Mouse (Mus musculus): ENCODE measurements at regions not wholly inside any gene's neighbourhood (a gene's known extent, or its start where the extent isn't known, plus 50 kb on each side); places are given as distances from the start of the nearest gene placed in this dataset.

- Histone ChIP-seq H3K27me3 (no peaks in the 10 kb centered on the region), H3K4me1 (peaks cover 3% of the 10 kb centered on the region; the same call in 1 of the 2 replicates), H3K36me3 (no peaks in the 10 kb centered on the region), H3K4me2 (replicated peaks) (no peak overlapping the region), H3K4me3 (no peak overlapping the region), H3K9me3 (no peaks in the 10 kb centered on the region), H3K9ac (no peak overlapping the region), H3K27ac (no peak overlapping the region)
- ATAC-seq (ENCODE audit: insufficient number of reproducible peaks, insufficient read depth, low FRiP score, low TSS enrichment) = no peak
- WGBS = 79% methylated on average over 11 of the region's 11 CpGs
Measured at GRCm38 (mm10) chr2:72855276-72855970, 124.8 kb downstream of the Sp3 start.

GRCm38 (mm10) chr2:72855971-72856755 is 124.1 kb downstream of the Sp3 start:
- no peaks in the 10 kb centered on the region for H3K36me3 ChIP-seq
- no peaks in the 10 kb centered on the region for H3K9me3 ChIP-seq
- no peak for ATAC-seq (ENCODE audit: insufficient number of reproducible peaks, insufficient read depth, low FRiP score, low TSS enrichment)
- H3K27me3 ChIP-seq = no peaks in the 10 kb centered on the region
- no peak overlapping the region for H3K4me3 ChIP-seq
- 79% methylated on average over 13 of the region's 13 CpGs for WGBS
- H3K4me2 ChIP-seq (replicated peaks) = no peak overlapping the region
- H3K4me1 ChIP-seq = peaks cover 3% of the 10 kb centered on the region; the same call in 1 of the 2 replicates
- no peak overlapping the region for H3K27ac ChIP-seq
- no peak overlapping the region for H3K9ac ChIP-seq

GRCm38 (mm10) chr2:72857377-72857776 is 122.9 kb downstream of the Sp3 start:
- Histone ChIP-seq H3K4me3 (no peak overlapping the region), H3K27me3 (no peaks in the 10 kb centered on the region), H3K4me2 (replicated peaks) (no peak overlapping the region), H3K27ac (no peak overlapping the region), H3K4me1 (peaks cover 3% of the 10 kb centered on the region; the same call in 1 of the 2 replicates), H3K9me3 (no peaks in the 10 kb centered on the region), H3K9ac (no peak overlapping the region), H3K36me3 (no peaks in the 10 kb centered on the region)
- ATAC-seq (ENCODE audit: insufficient number of reproducible peaks, insufficient read depth, low FRiP score, low TSS enrichment) = no peak
- 92% methylated on average over 5 of the region's 5 CpGs for WGBS

GRCm38 (mm10) chr2:72865462-72866365 is 114.5 kb downstream of the Sp3 start:
- H3K4me2 ChIP-seq (replicated peaks) = no peak overlapping the region
- H3K27me3 ChIP-seq = no peaks in the 10 kb centered on the region
- H3K27ac ChIP-seq = no peak overlapping the region
- WGBS = 60% methylated on average over 19 of the region's 19 CpGs
- no peaks in the 10 kb centered on the region for H3K9me3 ChIP-seq
- H3K36me3 ChIP-seq = no peaks in the 10 kb centered on the region
- H3K4me1 ChIP-seq = no peaks in the 10 kb centered on the region
- no peak overlapping the region for H3K9ac ChIP-seq
- ATAC-seq (ENCODE audit: insufficient number of reproducible peaks, insufficient read depth, low FRiP score, low TSS enrichment) = no peak
- no peak overlapping the region for H3K4me3 ChIP-seq

- Histone ChIP-seq H3K4me1 (no peaks in the 10 kb centered on the region), H3K36me3 (no peaks in the 10 kb centered on the region), H3K4me2 (replicated peaks) (no peak overlapping the region), H3K9me3 (no peaks in the 10 kb centered on the region), H3K9ac (no peak overlapping the region), H3K27ac (no peak overlapping the region), H3K27me3 (no peaks in the 10 kb centered on the region), H3K4me3 (no peak overlapping the region)
- 44% methylated on average over 2 of the region's 2 CpGs for WGBS
- ATAC-seq (ENCODE audit: insufficient number of reproducible peaks, insufficient read depth, low FRiP score, low TSS enrichment) = no peak
Measured at GRCm38 (mm10) chr2:72866366-72866688, 113.9 kb downstream of the Sp3 start.

- Histone ChIP-seq H3K4me2 (replicated peaks) (no peak overlapping the region), H3K4me1 (no peaks in the 10 kb centered on the region), H3K27ac (no peak overlapping the region), H3K9ac (no peak overlapping the region), H3K4me3 (no peak overlapping the region), H3K27me3 (no peaks in the 10 kb centered on the region), H3K9me3 (no peaks in the 10 kb centered on the region), H3K36me3 (no peaks in the 10 kb centered on the region)
- 96% methylated on average over 3 of the region's 3 CpGs for WGBS
- no peak for ATAC-seq (ENCODE audit: insufficient number of reproducible peaks, insufficient read depth, low FRiP score, low TSS enrichment)
Measured at GRCm38 (mm10) chr2:72868173-72868572, 112.1 kb downstream of the Sp3 start.

- Histone ChIP-seq H3K9me3 (no peaks in the 10 kb centered on the region), H3K4me2 (replicated peaks) (no peak overlapping the region), H3K9ac (no peak overlapping the region), H3K36me3 (no peaks in the 10 kb centered on the region), H3K27me3 (no peaks in the 10 kb centered on the region), H3K4me3 (no peak overlapping the region), H3K4me1 (no peaks in the 10 kb centered on the region), H3K27ac (no peak overlapping the region)
- no peak for ATAC-seq (ENCODE audit: insufficient number of reproducible peaks, insufficient read depth, low FRiP score, low TSS enrichment)
- WGBS = 87% methylated on average over 5 of the region's 5 CpGs
Measured at GRCm38 (mm10) chr2:72871836-72872235, 108.4 kb downstream of the Sp3 start.

- H3K27ac ChIP-seq = no peak overlapping the region
- no peak overlapping the region for H3K4me2 ChIP-seq (replicated peaks)
- no peaks in the 10 kb centered on the region for H3K27me3 ChIP-seq
- no peaks in the 10 kb centered on the region for H3K4me1 ChIP-seq
- H3K4me3 ChIP-seq = no peak overlapping the region
- WGBS = 76% methylated on average over 10 of the region's 10 CpGs
- no peaks in the 10 kb centered on the region for H3K9me3 ChIP-seq
- no peak for ATAC-seq (ENCODE audit: insufficient number of reproducible peaks, insufficient read depth, low FRiP score, low TSS enrichment)
- H3K36me3 ChIP-seq = no peaks in the 10 kb centered on the region
- H3K9ac ChIP-seq = no peak overlapping the region
Measured at GRCm38 (mm10) chr2:72873948-72874347, 106.3 kb downstream of the Sp3 start.

- no peak for ATAC-seq (ENCODE audit: insufficient number of reproducible peaks, insufficient read depth, low FRiP score, low TSS enrichment)
- Histone ChIP-seq H3K4me3 (no peak overlapping the region), H3K9me3 (no peaks in the 10 kb centered on the region), H3K36me3 (no peaks in the 10 kb centered on the region), H3K4me1 (no peaks in the 10 kb centered on the region), H3K27ac (no peak overlapping the region), H3K27me3 (no peaks in the 10 kb centered on the region), H3K4me2 (replicated peaks) (no peak overlapping the region), H3K9ac (no peak overlapping the region)
- WGBS = 84% methylated on average over 12 of the region's 12 CpGs
Measured at GRCm38 (mm10) chr2:72874533-72874932, 105.7 kb downstream of the Sp3 start.

- Histone ChIP-seq H3K27ac (no peak overlapping the region), H3K4me1 (no peaks in the 10 kb centered on the region), H3K9ac (no peak overlapping the region), H3K27me3 (no peaks in the 10 kb centered on the region), H3K4me2 (replicated peaks) (no peak overlapping the region), H3K9me3 (no peaks in the 10 kb centered on the region), H3K4me3 (no peak overlapping the region), H3K36me3 (no peaks in the 10 kb centered on the region)
- 74% methylated on average over 2 of the region's 2 CpGs for WGBS
- no peak for ATAC-seq (ENCODE audit: insufficient number of reproducible peaks, insufficient read depth, low FRiP score, low TSS enrichment)
Measured at GRCm38 (mm10) chr2:72875677-72876076, 104.6 kb downstream of the Sp3 start.

GRCm38 (mm10) chr2:72880016-72880415 is 100.2 kb downstream of the Sp3 start:
- H3K9ac ChIP-seq = no peak overlapping the region
- no peaks in the 10 kb centered on the region for H3K4me1 ChIP-seq
- no peaks in the 10 kb centered on the region for H3K9me3 ChIP-seq
- no peaks in the 10 kb centered on the region for H3K36me3 ChIP-seq
- no peak for ATAC-seq (ENCODE audit: insufficient number of reproducible peaks, insufficient read depth, low FRiP score, low TSS enrichment)
- H3K4me3 ChIP-seq = no peak overlapping the region
- 90% methylated on average over 2 of the region's 2 CpGs for WGBS
- H3K4me2 ChIP-seq (replicated peaks) = no peak overlapping the region
- no peaks in the 10 kb centered on the region for H3K27me3 ChIP-seq
- no peak overlapping the region for H3K27ac ChIP-seq
